Mouse (Mus musculus): ENCODE results near the gene Acaca. TPM values are rescaled to one million over a fixed set of nuclear protein-coding genes. Genes with fewer than 3 reads are reported as not detected.

The Acaca gene
- polyA plus RNA-seq, 1 experiment from 2014 or later = 25.5 TPM

GRCm38 (mm10) chr11:84104036-84104435, 25.4 kb upstream of the Acaca start:
- H3K27me3 ChIP-seq (ENCODE audit: control insufficient read depth, insufficient read depth, low read length) = no peaks in the 10 kb centered on the region
- 93% methylated on average over 6 of the region's 6 CpGs for WGBS
- 0 out of 2 replicates have a peak, but pooled peaks cover 2% of the 10 kb centered on the region for H3K4me1 ChIP-seq (ENCODE audit: control insufficient read depth, insufficient read depth, low read length)
- no peak for ATAC-seq (ENCODE audit: insufficient number of reproducible peaks, insufficient read depth, low FRiP score, low read depth)
- no peaks in the 10 kb centered on the region for H3K9me3 ChIP-seq (ENCODE audit: control insufficient read depth, low read depth, low read length)
- H3K4me2 ChIP-seq (replicated peaks; ENCODE audit: low read depth, low read length) = no peak overlapping the region
- no peak overlapping the region for H3K9ac ChIP-seq (replicated peaks; ENCODE audit: low read depth, low read length)
- H3K36me3 ChIP-seq (ENCODE audit: control insufficient read depth, insufficient read depth, low read length) = peaks cover 64% of the 10 kb centered on the region
- H3K4me3 ChIP-seq (ENCODE audit: low read depth, low read length) = no peak overlapping the region
- no peak overlapping the region for H3K27ac ChIP-seq (ENCODE audit: low read length)

GRCm38 (mm10) chr11:84107137-84107536, 22.3 kb upstream of the Acaca start:
- Histone ChIP-seq H3K9ac (replicated peaks; ENCODE audit: low read depth, low read length) (no peak overlapping the region), H3K4me3 (ENCODE audit: low read depth, low read length) (no peak overlapping the region), H3K4me1 (ENCODE audit: control insufficient read depth, insufficient read depth, low read length) (no peaks in the 10 kb centered on the region), H3K36me3 (ENCODE audit: control insufficient read depth, insufficient read depth, low read length) (peaks cover 67% of the 10 kb centered on the region), H3K9me3 (ENCODE audit: control insufficient read depth, low read depth, low read length) (no peaks in the 10 kb centered on the region), H3K27me3 (ENCODE audit: control insufficient read depth, insufficient read depth, low read length) (no peaks in the 10 kb centered on the region), H3K4me2 (replicated peaks; ENCODE audit: low read depth, low read length) (no peak overlapping the region), H3K27ac (ENCODE audit: low read length) (no peak overlapping the region)
- ATAC-seq (ENCODE audit: insufficient number of reproducible peaks, insufficient read depth, low FRiP score, low read depth) = no peak
- 59% methylated on average over 2 of the region's 2 CpGs for WGBS

- no peak for ATAC-seq (ENCODE audit: insufficient number of reproducible peaks, insufficient read depth, low FRiP score, low read depth)
- H3K36me3 ChIP-seq (ENCODE audit: control insufficient read depth, insufficient read depth, low read length) = peaks cover 39% of the 10 kb centered on the region
- no peak overlapping the region for H3K27ac ChIP-seq (ENCODE audit: low read length)
- no peaks in the 10 kb centered on the region for H3K4me1 ChIP-seq (ENCODE audit: control insufficient read depth, insufficient read depth, low read length)
- H3K4me3 ChIP-seq (ENCODE audit: low read depth, low read length) = no peak overlapping the region
- no peak overlapping the region for H3K9ac ChIP-seq (replicated peaks; ENCODE audit: low read depth, low read length)
- no peaks in the 10 kb centered on the region for H3K27me3 ChIP-seq (ENCODE audit: control insufficient read depth, insufficient read depth, low read length)
- WGBS = 91% methylated on average over 5 of the region's 5 CpGs
- no peak overlapping the region for H3K4me2 ChIP-seq (replicated peaks; ENCODE audit: low read depth, low read length)
- H3K9me3 ChIP-seq (ENCODE audit: control insufficient read depth, low read depth, low read length) = no peaks in the 10 kb centered on the region
These were observed 15.8 kb upstream of the Acaca start for GRCm38 (mm10) chr11:84113623-84114022.

DNA sequence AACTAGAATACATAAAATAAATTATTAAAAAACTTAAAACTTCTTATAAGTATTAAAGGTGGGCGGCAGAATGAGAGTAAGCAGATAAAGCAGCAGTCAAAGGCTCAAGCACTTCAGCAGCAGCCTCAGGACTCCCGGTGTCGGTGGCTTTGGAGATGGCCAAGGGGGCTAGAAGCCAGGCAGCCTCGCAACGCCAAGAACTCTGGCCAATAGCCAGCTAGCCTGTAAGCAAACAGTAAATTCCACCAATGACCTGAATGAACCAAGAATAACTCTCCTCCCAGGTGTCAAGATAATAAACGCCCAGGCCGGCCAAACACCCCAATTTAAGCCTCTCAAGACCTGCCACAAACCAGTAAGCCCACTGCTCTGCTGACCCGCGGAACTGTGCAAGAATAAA, 13.8 kb upstream of the Acaca start:
- H3K4me3 ChIP-seq (ENCODE audit: low read depth, low read length) = no peak overlapping the region
- no peaks in the 10 kb centered on the region for H3K9me3 ChIP-seq (ENCODE audit: control insufficient read depth, low read depth, low read length)
- no peak for ATAC-seq (ENCODE audit: insufficient number of reproducible peaks, insufficient read depth, low FRiP score, low read depth)
- no peak overlapping the region for H3K4me2 ChIP-seq (replicated peaks; ENCODE audit: low read depth, low read length)
- H3K36me3 ChIP-seq (ENCODE audit: control insufficient read depth, insufficient read depth, low read length) = peaks cover 40% of the 10 kb centered on the region
- H3K27ac ChIP-seq (ENCODE audit: low read length) = no peak overlapping the region
- no peak overlapping the region for H3K9ac ChIP-seq (replicated peaks; ENCODE audit: low read depth, low read length)
- H3K4me1 ChIP-seq (ENCODE audit: control insufficient read depth, insufficient read depth, low read length) = no peaks in the 10 kb centered on the region
- WGBS = 69% methylated on average over 9 of the region's 9 CpGs
- H3K27me3 ChIP-seq (ENCODE audit: control insufficient read depth, insufficient read depth, low read length) = no peaks in the 10 kb centered on the region

DNA sequence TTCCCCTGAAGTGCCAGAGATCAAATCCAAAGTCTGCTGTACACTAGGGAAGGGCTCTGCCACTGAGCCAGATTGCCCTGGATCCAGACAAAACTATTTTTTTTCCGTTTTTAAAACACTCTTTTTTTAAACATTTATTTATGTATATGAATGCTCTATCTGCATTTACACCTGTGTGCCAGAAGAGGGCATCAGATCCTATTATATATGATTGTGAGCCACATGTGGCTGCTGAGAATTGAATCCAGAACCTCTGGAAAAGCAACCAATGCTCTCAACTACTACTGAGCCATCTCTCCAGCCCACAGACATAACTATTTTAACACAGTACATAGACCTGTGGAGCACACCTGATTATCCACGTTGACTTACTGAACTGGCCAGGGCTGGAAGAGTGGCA, 13.3 kb upstream of the Acaca start:
- H3K4me1 ChIP-seq (ENCODE audit: control insufficient read depth, insufficient read depth, low read length) = no peaks in the 10 kb centered on the region
- H3K27ac ChIP-seq (ENCODE audit: low read length) = no peak overlapping the region
- ATAC-seq (ENCODE audit: insufficient number of reproducible peaks, insufficient read depth, low FRiP score, low read depth) = no peak
- H3K4me2 ChIP-seq (replicated peaks; ENCODE audit: low read depth, low read length) = no peak overlapping the region
- WGBS = 62% methylated on average over 2 of the region's 2 CpGs
- no peaks in the 10 kb centered on the region for H3K9me3 ChIP-seq (ENCODE audit: control insufficient read depth, low read depth, low read length)
- no peaks in the 10 kb centered on the region for H3K27me3 ChIP-seq (ENCODE audit: control insufficient read depth, insufficient read depth, low read length)
- no peak overlapping the region for H3K4me3 ChIP-seq (ENCODE audit: low read depth, low read length)
- peaks cover 39% of the 10 kb centered on the region for H3K36me3 ChIP-seq (ENCODE audit: control insufficient read depth, insufficient read depth, low read length)
- H3K9ac ChIP-seq (replicated peaks; ENCODE audit: low read depth, low read length) = no peak overlapping the region

GRCm38 (mm10) chr11:84117431-84117830, 12.0 kb upstream of the Acaca start:
- Histone ChIP-seq H3K4me3 (ENCODE audit: low read depth, low read length) (no peak overlapping the region), H3K9me3 (ENCODE audit: control insufficient read depth, low read depth, low read length) (no peaks in the 10 kb centered on the region), H3K4me2 (replicated peaks; ENCODE audit: low read depth, low read length) (no peak overlapping the region), H3K36me3 (ENCODE audit: control insufficient read depth, insufficient read depth, low read length) (peaks cover 39% of the 10 kb centered on the region), H3K27ac (ENCODE audit: low read length) (no peak overlapping the region), H3K4me1 (ENCODE audit: control insufficient read depth, insufficient read depth, low read length) (no peaks in the 10 kb centered on the region), H3K27me3 (ENCODE audit: control insufficient read depth, insufficient read depth, low read length) (no peaks in the 10 kb centered on the region), H3K9ac (replicated peaks; ENCODE audit: low read depth, low read length) (no peak overlapping the region)
- WGBS = 85% methylated on average over 4 of the region's 4 CpGs
- no peak for ATAC-seq (ENCODE audit: insufficient number of reproducible peaks, insufficient read depth, low FRiP score, low read depth)

- Histone ChIP-seq H3K9ac (replicated peaks; ENCODE audit: low read depth, low read length) (no peak overlapping the region), H3K4me2 (replicated peaks; ENCODE audit: low read depth, low read length) (no peak overlapping the region), H3K36me3 (ENCODE audit: control insufficient read depth, insufficient read depth, low read length) (peaks cover 53% of the 10 kb centered on the region), H3K27ac (ENCODE audit: low read length) (peak overlapping the region; percentile 72; the same call in 1 of the 2 replicates), H3K4me1 (ENCODE audit: control insufficient read depth, insufficient read depth, low read length) (no peaks in the 10 kb centered on the region), H3K27me3 (ENCODE audit: control insufficient read depth, insufficient read depth, low read length) (no peaks in the 10 kb centered on the region), H3K4me3 (ENCODE audit: low read depth, low read length) (no peak overlapping the region), H3K9me3 (ENCODE audit: control insufficient read depth, low read depth, low read length) (no peaks in the 10 kb centered on the region)
- WGBS = 64% methylated on average over 12 of the region's 12 CpGs
- 0 out of 2 replicates have a peak, but pooled peaks have one; percentile 46 for ATAC-seq (ENCODE audit: insufficient number of reproducible peaks, insufficient read depth, low FRiP score, low read depth)
These were observed 8.2 kb upstream of the Acaca start for GRCm38 (mm10) chr11:84121051-84121956.

DNA sequence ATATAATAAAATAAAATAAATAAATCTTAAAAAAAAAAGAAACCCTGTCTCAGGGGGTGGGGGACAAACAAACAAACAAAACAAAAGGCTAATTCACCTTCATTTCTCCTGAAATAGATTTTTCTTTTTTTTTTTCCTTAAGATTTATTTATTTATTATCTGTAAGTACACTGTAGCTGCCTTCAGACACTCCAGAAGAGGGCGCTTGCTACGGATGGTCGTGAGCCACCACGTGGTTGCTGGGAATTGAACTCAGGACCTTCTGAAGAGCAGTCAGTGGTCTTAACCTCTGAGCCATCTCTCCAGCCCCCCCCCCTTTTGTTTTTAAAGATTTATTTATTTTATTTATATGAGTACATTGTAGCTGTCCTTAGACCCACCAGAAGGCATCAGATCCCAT, 1.5 kb upstream of the Acaca start:
- Histone ChIP-seq H3K9ac (replicated peaks; ENCODE audit: low read depth, low read length) (no peak overlapping the region), H3K36me3 (ENCODE audit: control insufficient read depth, insufficient read depth, low read length) (peaks cover 18% of the 10 kb centered on the region), H3K27me3 (ENCODE audit: control insufficient read depth, insufficient read depth, low read length) (no peaks in the 10 kb centered on the region), H3K4me1 (ENCODE audit: control insufficient read depth, insufficient read depth, low read length) (no peaks in the 10 kb centered on the region), H3K27ac (ENCODE audit: low read length) (no peak overlapping the region), H3K9me3 (ENCODE audit: control insufficient read depth, low read depth, low read length) (no peaks in the 10 kb centered on the region), H3K4me3 (ENCODE audit: low read depth, low read length) (no peak overlapping the region), H3K4me2 (replicated peaks; ENCODE audit: low read depth, low read length) (no peak overlapping the region)
- WGBS = 85% methylated on average over 4 of the region's 4 CpGs
- ATAC-seq (ENCODE audit: insufficient number of reproducible peaks, insufficient read depth, low FRiP score, low read depth) = no peak
